Mouse (Mus musculus) lung, postnatal 14 days (tissue): Measurements from ENCODE around the gene Ush2a.

Experiments
- DNase-seq: peaks from one replicate; pipeline ENCODE4 v3.0.0; 2021

The Ush2a gene

GRCm38 (mm10) chr1:188261903-188262682 is at the start of gene Ush2a:
Gene Ush2a, plus strand, starts transcription at chr1:188262023.
- no peak for DNase-seq

GRCm38 (mm10) chr1:188214885-188215611 is 46.8 kb upstream of the Ush2a start:
- no peak for DNase-seq

- DNase-seq, result no peak
These were observed 40.5 kb upstream of the Ush2a start for GRCm38 (mm10) chr1:188221226-188221792.

DNA sequence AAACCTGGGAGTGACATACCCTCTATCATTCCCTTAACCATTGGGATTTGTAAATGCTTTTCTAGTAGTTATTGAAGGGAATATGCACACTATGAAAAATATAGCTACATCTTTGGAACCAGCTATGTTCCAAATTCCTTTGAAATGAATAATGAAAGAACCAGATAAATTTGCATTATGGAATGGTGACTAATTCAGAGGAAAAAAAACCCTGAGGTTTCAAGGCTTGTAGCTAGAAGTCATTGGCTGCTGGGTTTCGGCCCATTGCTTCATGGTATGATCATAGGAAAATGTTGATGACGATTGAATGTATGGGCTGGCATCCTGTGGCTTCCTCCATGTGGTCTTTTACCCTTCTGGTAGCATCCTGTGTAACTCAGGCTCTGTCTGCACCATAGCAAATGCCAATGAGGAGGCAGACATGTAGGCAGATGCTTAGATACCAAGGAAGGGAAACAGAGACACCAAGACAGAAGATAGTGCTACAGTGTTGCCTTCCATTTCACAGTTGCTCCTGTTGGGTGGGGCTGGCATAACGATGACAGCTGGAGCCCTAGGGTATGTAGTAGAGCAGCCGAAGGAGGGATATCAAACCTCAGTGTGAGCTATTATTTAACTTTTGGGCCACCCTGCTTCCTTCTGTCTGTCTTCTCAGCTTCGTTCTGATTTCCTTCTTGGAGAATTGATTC is 28.6 kb upstream of the Ush2a start:
- DNase-seq, result no peak

DNA sequence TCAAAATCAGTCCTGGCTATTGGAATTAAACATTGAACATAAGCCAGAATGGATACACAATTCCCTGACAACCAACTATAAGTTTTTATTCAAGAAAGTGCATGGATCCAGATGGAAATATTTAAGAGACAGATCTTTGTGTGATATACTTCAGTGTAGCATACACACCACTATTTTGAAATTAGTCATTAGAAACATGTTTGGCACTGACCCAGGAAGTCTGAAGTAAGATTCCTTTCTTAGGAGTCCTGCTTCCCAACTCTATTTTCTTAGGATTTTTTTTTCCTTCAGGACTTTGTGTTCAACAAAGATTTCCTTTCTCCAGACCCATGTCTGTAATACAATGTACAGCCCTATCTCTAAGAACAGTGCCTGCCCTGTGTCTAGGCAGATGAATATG is 23.2 kb upstream of the Ush2a start:
- DNase-seq, result no peak

DNA sequence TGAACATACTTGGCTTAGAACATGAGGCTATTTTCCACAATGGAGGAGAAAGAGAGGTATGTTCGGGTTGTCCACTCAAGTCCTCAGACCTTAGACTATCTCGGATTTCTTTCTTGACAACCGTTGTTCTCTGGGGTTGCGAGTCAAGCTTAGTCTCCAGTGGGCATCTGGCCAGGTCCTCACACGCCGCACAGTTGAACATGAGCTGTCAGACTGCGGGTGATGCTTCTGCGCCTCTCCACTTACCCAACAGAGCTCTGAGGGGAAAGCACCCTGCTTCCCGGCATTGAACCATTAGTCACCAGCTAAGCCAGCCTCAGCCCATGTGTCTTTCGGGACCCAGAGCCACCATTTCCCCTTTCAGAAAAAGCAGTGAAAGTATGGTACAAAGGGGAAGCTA is 20.1 kb upstream of the Ush2a start:
- DNase-seq, result no peak

DNA sequence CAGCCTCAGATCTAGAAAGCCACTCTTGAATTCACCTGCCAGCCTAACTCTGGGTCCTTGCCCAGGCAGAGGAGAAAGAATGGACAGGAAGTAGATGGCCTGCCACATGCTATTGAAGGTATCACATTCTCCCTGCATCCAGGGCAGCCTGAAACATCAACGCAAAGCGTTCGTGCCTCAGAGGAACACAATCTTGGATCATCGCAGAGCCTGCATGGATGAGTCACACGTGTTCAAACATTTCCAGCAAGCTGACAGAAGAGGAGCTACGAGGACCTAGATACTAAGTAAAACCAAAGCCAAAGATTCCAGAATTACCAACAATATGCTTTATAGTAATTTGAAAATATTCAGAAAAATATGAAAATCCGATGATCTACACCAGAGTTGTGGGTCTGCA is 4.3 kb upstream of the Ush2a start:
- DNase-seq, result no peak

GRCm38 (mm10) chr1:188260259-188261107 is 1.3 kb upstream of the Ush2a start:
- no peak for DNase-seq

- no peak for DNase-seq
These were observed 5.4 kb downstream of the Ush2a start for GRCm38 (mm10) chr1:188267127-188267722.

DNA sequence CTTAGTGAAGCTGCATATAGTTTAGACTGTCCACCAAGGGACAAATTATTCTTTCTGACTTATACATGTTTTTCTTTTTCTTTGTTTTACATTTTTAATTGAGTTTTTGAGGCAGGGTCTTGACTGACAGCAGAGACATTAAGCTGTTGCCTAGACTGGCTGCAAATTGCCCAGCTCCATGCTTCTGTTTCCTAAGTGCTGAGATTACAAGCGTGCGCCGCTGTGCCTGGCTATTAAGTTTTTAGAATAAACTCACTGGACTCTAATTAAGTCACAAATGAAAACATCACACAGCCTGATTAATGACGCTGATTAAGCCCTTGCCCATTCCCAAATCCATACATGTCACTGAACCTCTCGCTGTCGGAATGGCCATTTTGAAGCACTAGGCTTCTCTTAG is 7.2 kb downstream of the Ush2a start:
- DNase-seq, result no peak

GRCm38 (mm10) chr1:188313303-188313702 is 51.5 kb downstream of the Ush2a start:
- DNase-seq, result no peak

- DNase-seq, result no peak
These were observed 54.8 kb downstream of the Ush2a start for GRCm38 (mm10) chr1:188316574-188316973.

- no peak for DNase-seq
These were observed 58.4 kb downstream of the Ush2a start for GRCm38 (mm10) chr1:188320204-188320603.

GRCm38 (mm10) chr1:188321534-188321933 is 59.7 kb downstream of the Ush2a start:
- no peak for DNase-seq

DNA sequence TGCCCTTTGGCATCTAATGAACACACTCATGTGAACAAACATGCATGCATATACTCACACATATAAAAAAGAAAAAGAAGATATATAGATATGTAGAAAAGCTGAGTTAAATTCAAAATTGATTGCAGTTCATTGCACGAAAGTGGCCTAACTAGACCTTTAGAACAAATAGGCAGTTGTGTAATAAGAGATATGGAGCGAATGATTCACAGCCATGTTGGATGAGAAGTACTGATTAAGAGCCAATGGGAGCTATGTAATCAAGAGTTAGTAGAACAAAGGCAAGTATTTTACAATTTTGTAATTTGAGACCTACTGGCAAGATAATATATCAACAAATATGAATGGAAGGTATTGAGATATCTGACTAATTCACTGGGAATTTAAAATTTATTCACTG is 68.6 kb downstream of the Ush2a start:
- DNase-seq, result no peak

DNA sequence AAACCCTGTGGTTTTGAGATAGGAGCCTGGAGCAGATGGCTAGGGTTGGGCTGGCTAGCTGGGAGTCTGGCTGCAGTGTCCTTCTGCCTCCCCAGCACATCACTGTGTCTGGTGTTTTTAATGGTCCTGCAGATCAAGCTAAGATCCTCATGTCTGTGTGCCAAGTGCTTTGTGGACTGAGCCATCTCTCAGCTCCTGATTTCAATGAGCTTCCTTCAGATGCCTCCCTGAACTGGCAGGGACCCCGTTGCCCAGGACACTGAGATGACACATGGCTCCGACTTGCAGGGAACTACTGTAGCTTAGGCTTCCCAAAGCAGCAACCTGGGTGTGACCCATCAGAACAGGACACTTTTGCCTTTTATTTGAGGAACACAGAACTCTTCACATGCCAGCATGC is 72.1 kb downstream of the Ush2a start:
- no peak for DNase-seq

GRCm38 (mm10) chr1:188347762-188348161 is 85.9 kb downstream of the Ush2a start:
- no peak for DNase-seq

DNA sequence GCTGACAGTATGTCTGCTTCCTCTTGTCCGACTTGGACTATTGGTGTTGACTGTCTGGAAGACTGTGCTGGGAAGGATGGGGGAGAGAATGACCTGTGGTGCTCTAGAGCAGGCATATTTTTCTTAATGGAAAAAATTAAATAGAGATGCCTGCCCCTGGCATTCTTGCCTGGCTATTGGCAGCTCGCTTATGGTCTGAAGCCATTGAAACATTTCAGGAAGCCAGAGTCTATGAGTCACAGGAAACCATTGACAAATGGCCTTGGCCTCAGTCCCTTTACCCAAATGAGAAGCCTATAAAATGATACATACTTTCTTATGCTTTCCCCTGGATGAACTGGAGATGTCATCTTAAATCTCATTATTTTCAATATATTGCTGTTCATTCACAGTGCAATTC is 92.9 kb downstream of the Ush2a start:
- peak; percentile 1 for DNase-seq

GRCm38 (mm10) chr1:188363548-188363947 is 101.7 kb downstream of the Ush2a start:
- no peak for DNase-seq

DNA sequence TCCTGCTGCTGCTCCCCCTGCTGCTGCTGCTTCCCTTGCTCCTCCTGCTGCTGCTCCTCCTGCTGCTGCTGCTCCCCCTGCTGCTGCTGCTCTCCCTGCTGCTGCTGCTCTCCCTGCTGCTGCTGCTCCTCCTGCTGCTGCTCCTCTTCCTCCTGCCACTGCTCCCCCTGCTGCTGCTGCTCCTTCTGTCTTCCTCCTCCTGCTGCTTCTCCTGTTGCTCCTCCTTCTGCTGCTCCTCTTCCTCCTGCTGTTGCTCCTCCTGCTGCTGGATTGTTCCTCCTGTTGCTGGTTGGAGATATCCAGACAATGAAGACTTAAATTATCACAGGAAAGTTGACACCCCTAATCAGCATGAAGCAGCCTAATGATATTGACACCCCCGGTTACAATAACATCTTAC is 123.4 kb downstream of the Ush2a start:
- DNase-seq, result no peak

DNA sequence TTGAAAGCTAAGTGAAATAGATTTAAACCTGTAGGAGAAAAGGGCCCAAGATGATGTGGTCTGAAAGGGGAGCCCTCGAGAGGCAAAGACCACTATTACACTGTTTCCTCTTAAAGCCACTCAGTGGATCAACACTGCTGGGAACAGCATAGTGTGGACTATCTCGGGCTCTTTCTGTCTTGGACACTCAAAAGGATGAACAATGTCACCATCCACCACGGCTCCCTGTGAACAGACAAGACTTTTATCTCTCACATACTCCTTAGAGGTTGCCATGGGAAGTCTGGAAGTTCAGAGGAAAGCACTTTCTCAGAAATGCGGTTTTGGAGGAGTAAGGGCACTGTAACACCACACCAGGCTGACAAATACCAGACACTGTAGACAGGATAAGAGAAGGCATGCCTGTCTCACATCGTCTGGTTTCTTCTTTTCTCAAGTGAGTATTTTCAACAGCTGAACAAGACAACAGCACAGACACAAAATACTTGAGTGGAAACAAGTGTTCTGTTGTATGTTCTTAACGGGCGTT is 124.0 kb downstream of the Ush2a start:
- DNase-seq, result no peak

DNA sequence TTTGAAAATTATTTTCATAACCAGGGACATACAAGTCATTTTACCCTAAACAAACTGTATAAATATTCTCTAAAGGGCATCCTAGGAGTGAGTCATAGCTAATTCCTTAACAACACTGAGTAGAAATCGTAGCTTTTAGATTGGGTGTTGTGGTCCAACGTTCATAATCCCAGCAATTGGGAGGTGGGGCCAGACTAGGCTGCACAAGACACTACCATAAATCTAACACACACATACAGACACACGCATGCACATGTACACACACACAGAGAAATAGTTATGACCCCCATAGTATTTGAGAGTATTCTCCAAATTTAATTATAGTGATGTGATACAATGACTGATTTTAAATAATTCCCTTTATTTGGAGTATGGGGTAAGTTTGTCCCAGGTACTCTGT is 125.5 kb downstream of the Ush2a start:
- DNase-seq, result no peak
